Mouse (Mus musculus): ENCODE results near the gene Vmn2r58. TPM values are rescaled to one million over a fixed set of nuclear protein-coding genes. Genes with fewer than 3 reads are reported as not detected.
"Not testable (repeated sequence)": the region's sequence is repeated elsewhere in the genome, so short reads cannot be mapped to it uniquely, and the experiment has no call there.

Vmn2r58 gene
- not detected for total RNA-seq (2021)
- long read RNA-seq, experiment 1: 0 reads
- long read RNA-seq, experiment 2: 0 reads

- DNase-seq: not testable (repeated sequence)
Observed at GRCm38 (mm10) chr7:41872612-41873011, at the start of gene Vmn2r58. Vmn2r58 (minus strand) TSS chr7:41872712.

Other genes starting within 250 kb of the Vmn2r58 start
- 10 to 100 TPM; 11.1 to 13.6 TPM for gene Zfp788, start 239.5 kb downstream of the Vmn2r58 start, total RNA-seq (2021)
- not detected for gene Vmn2r59, start 186.3 kb upstream of the Vmn2r58 start, total RNA-seq (2021)
- gene Vmn2r60, start 235.1 kb upstream of the Vmn2r58 start, total RNA-seq (2021): not detected

Data from adrenal gland, postnatal 36 days (tissue).